Mouse (Mus musculus) C2C12 (cell line): Measurements from ENCODE around the gene Cfap70. TPM values are rescaled to one million over a fixed set of nuclear protein-coding genes. Genes with fewer than 3 reads are reported as not detected.

Experiments used
- H3K27me3 ChIP-seq: one replicate; pipeline ENCODE4 v1.6.1; 2011; ENCODE audit not compliant: control insufficient read depth, insufficient read depth, insufficient read length
- H3K36me3 ChIP-seq: one replicate; pipeline ENCODE4 v1.6.1; 2011; ENCODE audit not compliant: control insufficient read depth, insufficient read depth
- H3K4me3 ChIP-seq: one replicate; pipeline ENCODE4 v1.5.1; 2011; ENCODE audit warnings: mild to moderate bottlenecking, control low read depth; ENCODE audit not compliant: poor library complexity, insufficient read depth, severe bottlenecking
- H3K79me2 ChIP-seq: one replicate; pipeline ENCODE4 v1.6.1; 2011; ENCODE audit not compliant: control insufficient read depth, insufficient read depth
- H3K79me3 ChIP-seq: one replicate; pipeline ENCODE4 v1.6.1; 2011; ENCODE audit warnings: low read depth, control low read depth
- H3ac ChIP-seq: one replicate; pipeline ENCODE3; 2011; ENCODE audit warnings: low read depth; ENCODE audit not compliant: control insufficient read depth, insufficient read length
- CEBPB ChIP-seq: IDR thresholded peaks from one replicate; pipeline ENCODE4 v1.6.1; 2011; ENCODE audit warnings: low read depth, mild to moderate bottlenecking, control low read depth, moderate library complexity
- CTCF ChIP-seq: IDR thresholded peaks from one replicate; pipeline ENCODE4 v1.5.1; 2011; ENCODE audit not compliant: control insufficient read depth, insufficient read depth, insufficient read length
- FOSL1 ChIP-seq: IDR thresholded peaks from one replicate; pipeline ENCODE4 v1.8.0; 2011; ENCODE audit warnings: mild to moderate bottlenecking, low read length; ENCODE audit not compliant: poor library complexity, insufficient read depth, severe bottlenecking
- MAX ChIP-seq: IDR thresholded peaks from one replicate; pipeline ENCODE4 v1.6.1; 2011; ENCODE audit warnings: mild to moderate bottlenecking, control low read depth
- MYOD1 ChIP-seq: IDR thresholded peaks from one replicate; pipeline ENCODE4 v1.6.1; 2011; ENCODE audit warnings: low read depth; ENCODE audit not compliant: control insufficient read depth, insufficient read length
- MYOG ChIP-seq: IDR thresholded peaks from one replicate; pipeline ENCODE4 v1.6.1; 2011; ENCODE audit not compliant: control insufficient read depth, insufficient read length; ENCODE audit errors: extremely low read depth
- USF1 ChIP-seq: IDR thresholded peaks from one replicate; pipeline ENCODE4 v1.6.1; 2011; ENCODE audit warnings: low read depth, mild to moderate bottlenecking, control low read depth, moderate library complexity
- polyA plus RNA-seq: library from polyadenylated mRNA; unstranded; fragments of >200 nt; fragmentation: generic; extraction: Trizol; gene quantifications from one replicate; pipeline ENCODE4 v1.2.1, GENCODE M21; 2012; ENCODE audit warnings: missing spikeins

Cfap70 gene
- polyA plus RNA-seq, 1 experiment, result 0.01 TPM

- Histone ChIP-seq H3K36me3 (peaks cover 80% of the 10 kb centered on the region), H3K4me3 (no peak overlapping the region), H3K27me3 (no peaks in the 10 kb centered on the region), H3K79me3 (no peaks in the 10 kb centered on the region), H3ac (no peak overlapping the region), H3K79me2 (no peaks in the 10 kb centered on the region)
- TF ChIP-seq CTCF (no peak), MYOD1 (no peak), MAX (no peak), USF1 (no peak), MYOG (no peak), CEBPB (no peak), FOSL1 (no peak)
Observed at GRCm38 (mm10) chr14:20458378-20458777, 6.4 kb upstream of the Cfap70 start.

DNA sequence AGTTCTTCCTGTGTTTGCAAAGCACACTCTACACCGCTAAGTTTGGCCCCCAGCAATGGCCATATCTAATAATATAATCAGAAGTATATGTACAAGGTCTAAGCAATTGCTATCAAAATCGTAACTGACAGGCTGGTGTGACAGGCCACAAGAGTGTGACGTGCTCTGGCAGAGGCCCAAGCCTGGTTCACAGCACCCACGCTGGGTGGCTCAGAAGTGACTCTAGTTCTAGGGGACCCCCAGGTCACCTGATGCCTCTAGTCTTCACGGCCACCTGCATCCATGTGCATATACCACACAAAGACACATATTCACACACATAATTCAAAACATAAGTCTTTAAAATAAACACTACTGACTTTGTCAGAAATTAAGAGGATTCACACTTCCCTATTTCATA lies 903 bp upstream of the Cfap70 start:
- no peak for TF ChIP-seq MAX
- TF ChIP-seq MYOG, result no peak
- no peak for TF ChIP-seq FOSL1
- TF ChIP-seq MYOD1, result no peak
- no peak for TF ChIP-seq CTCF
- no peak for TF ChIP-seq USF1
- no peak for TF ChIP-seq CEBPB
- Histone ChIP-seq H3K79me3 (no peaks in the 10 kb centered on the region), H3K36me3 (peaks cover 27% of the 10 kb centered on the region), H3K79me2 (no peaks in the 10 kb centered on the region), H3ac (no peak overlapping the region), H3K4me3 (no peak overlapping the region), H3K27me3 (no peaks in the 10 kb centered on the region)

GRCm38 (mm10) chr14:20451302-20451701 lies 724 bp downstream of the Cfap70 start:
- Histone ChIP-seq H3K4me3 (no peak overlapping the region), H3K79me3 (no peaks in the 10 kb centered on the region), H3K27me3 (no peaks in the 10 kb centered on the region), H3K79me2 (no peaks in the 10 kb centered on the region), H3K36me3 (peaks cover 14% of the 10 kb centered on the region), H3ac (no peak overlapping the region)
- TF ChIP-seq USF1 (no peak), MYOD1 (no peak), CTCF (no peak), MAX (no peak), CEBPB (no peak), MYOG (no peak), FOSL1 (no peak)

GRCm38 (mm10) chr14:20447209-20447608 lies 4.8 kb downstream of the Cfap70 start:
- TF ChIP-seq MYOD1 (no peak), CEBPB (no peak), CTCF (no peak), USF1 (no peak), FOSL1 (no peak), MYOG (no peak)
- Histone ChIP-seq H3ac (no peak overlapping the region), H3K79me2 (no peaks in the 10 kb centered on the region), H3K27me3 (no peaks in the 10 kb centered on the region), H3K4me3 (no peak overlapping the region), H3K36me3 (no peaks in the 10 kb centered on the region), H3K79me3 (no peaks in the 10 kb centered on the region)

GRCm38 (mm10) chr14:20442252-20442651 lies 9.8 kb downstream of the Cfap70 start:
- Histone ChIP-seq H3K79me3 (no peaks in the 10 kb centered on the region), H3ac (no peak overlapping the region), H3K36me3 (no peaks in the 10 kb centered on the region), H3K4me3 (no peak overlapping the region), H3K27me3 (no peaks in the 10 kb centered on the region), H3K79me2 (no peaks in the 10 kb centered on the region)
- TF ChIP-seq FOSL1, result no peak
- no peak for TF ChIP-seq MYOD1
- no peak for TF ChIP-seq MAX
- no peak for TF ChIP-seq USF1
- TF ChIP-seq CEBPB, result no peak

GRCm38 (mm10) chr14:20436976-20437375 lies 15.1 kb downstream of the Cfap70 start:
- TF ChIP-seq USF1, result no peak
- TF ChIP-seq MAX, result no peak
- TF ChIP-seq CEBPB, result no peak
- TF ChIP-seq MYOD1, result no peak
- no peak for TF ChIP-seq CTCF
- TF ChIP-seq MYOG, result no peak
- no peak for TF ChIP-seq FOSL1
- Histone ChIP-seq H3K79me3 (no peaks in the 10 kb centered on the region), H3K27me3 (no peaks in the 10 kb centered on the region), H3K4me3 (no peak overlapping the region), H3ac (no peak overlapping the region), H3K79me2 (no peaks in the 10 kb centered on the region), H3K36me3 (no peaks in the 10 kb centered on the region)
